Mouse (Mus musculus): ENCODE measurements around the gene Lgals7. TPM values are rescaled to one million over a fixed set of nuclear protein-coding genes. Genes with fewer than 3 reads are reported as not detected.
"Not testable (repeated sequence)": the region's sequence is repeated elsewhere in the genome, so short reads cannot be mapped to it uniquely, and the experiment has no call there.

The Lgals7 gene
- polyA plus RNA-seq, 1 experiment from 2014 or later: 4.8 TPM

DNA sequence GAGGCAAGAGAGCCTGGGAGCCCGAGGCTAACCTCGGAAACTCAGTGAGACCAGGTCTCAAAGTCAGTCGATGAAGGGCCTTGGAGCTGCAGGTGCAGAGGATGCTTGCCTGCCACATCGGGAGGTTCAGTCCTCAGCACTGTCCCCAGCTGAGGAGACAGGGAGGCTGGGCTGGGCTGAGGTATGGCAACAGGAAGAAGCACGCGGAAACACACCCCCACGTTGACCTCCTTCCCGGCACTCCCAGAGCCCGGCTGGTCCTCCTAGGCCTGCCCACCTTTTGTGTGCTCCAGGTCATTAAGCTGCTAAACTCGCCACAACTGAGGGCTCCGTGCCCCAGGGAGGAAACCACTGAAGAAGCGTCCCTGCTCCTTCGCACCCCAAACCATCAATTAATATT lies 17.5 kb downstream of the Lgals7 start, which contains the start of gene Capn12:
Gene Capn12, plus strand, starts transcription at position 224 of the 400 bp plus-strand sequence.
- no peaks in the 10 kb centered on the region for H3K9me3 ChIP-seq (replicated peaks)
- WGBS: 29% methylated on average over 13 of the region's 13 CpGs
- H3K4me2 ChIP-seq: no peak within 1 kb of the TSS
- H3K4me3 ChIP-seq (replicated peaks): no peak within 1 kb of the TSS
- ATAC-seq (ENCODE audit: low FRiP score): no peak
- no peaks in the 10 kb centered on the region for H3K36me3 ChIP-seq
- H3K27ac ChIP-seq (replicated peaks): no peak within 1 kb of the TSS
- H3K27me3 ChIP-seq (replicated peaks): no peaks in the 10 kb centered on the region
- H3K9ac ChIP-seq (replicated peaks): no peak within 1 kb of the TSS
- no peaks in the 10 kb centered on the region for H3K4me1 ChIP-seq

DNA sequence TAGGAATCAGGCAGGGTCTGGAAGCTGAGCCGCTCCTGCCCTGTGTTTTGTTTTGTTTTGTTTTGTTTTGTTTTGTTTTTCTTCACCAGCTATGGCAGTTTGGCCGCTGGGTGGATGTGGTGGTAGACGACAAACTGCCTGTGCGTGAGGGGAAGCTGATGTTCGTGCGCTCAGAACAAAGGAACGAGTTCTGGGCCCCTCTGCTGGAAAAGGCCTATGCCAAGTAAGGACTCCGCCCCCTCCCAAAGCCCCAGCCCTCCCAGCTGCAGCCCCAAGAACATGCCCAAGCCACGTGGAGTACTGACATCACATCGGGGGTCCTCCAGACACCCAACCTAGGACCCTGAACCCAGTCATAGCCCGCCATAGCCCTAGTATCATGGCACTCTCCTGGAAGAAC lies 19.4 kb downstream of the Lgals7 start:
- H3K9ac ChIP-seq (replicated peaks): no peak overlapping the region
- H3K4me2 ChIP-seq: no peak overlapping the region
- ATAC-seq (ENCODE audit: low FRiP score): no peak
- H3K4me3 ChIP-seq (replicated peaks): no peak overlapping the region
- peaks cover 11% of the 10 kb centered on the region for H3K27me3 ChIP-seq (replicated peaks)
- H3K9me3 ChIP-seq (replicated peaks): no peaks in the 10 kb centered on the region
- no peaks in the 10 kb centered on the region for H3K36me3 ChIP-seq
- H3K4me1 ChIP-seq: no peaks in the 10 kb centered on the region
- H3K27ac ChIP-seq (replicated peaks): no peak overlapping the region
- WGBS: 77% methylated on average over 11 of the region's 11 CpGs

DNA sequence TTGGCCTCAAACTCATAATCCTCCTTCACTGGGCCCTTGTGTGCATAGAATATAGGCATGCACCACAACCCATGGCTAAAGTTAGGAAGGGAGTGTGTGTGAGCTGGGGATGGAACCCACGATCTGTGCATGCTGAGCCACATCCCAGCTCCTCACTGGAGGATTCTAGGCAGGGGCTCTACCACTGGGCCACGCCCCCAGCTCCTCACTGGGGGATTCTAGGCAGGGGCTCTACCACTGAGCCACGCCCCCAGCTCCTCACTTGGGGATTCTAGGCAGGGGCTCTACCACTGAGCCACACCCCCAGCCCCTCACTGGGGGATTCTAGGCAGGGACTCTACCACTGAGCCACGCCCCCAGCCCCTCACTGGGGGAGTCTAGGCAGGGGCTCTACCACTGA lies 20.1 kb downstream of the Lgals7 start:
- H3K4me2 ChIP-seq; H3K36me3 ChIP-seq; H3K27ac ChIP-seq (replicated peaks); H3K9me3 ChIP-seq (replicated peaks); H3K4me3 ChIP-seq (replicated peaks); ATAC-seq (ENCODE audit: low FRiP score); H3K4me1 ChIP-seq; H3K9ac ChIP-seq (replicated peaks): not testable (repeated sequence)
- H3K27me3 ChIP-seq (replicated peaks): peaks cover 17% of the 10 kb centered on the region
- 89% methylated on average over 4 of the region's 4 CpGs for WGBS

DNA sequence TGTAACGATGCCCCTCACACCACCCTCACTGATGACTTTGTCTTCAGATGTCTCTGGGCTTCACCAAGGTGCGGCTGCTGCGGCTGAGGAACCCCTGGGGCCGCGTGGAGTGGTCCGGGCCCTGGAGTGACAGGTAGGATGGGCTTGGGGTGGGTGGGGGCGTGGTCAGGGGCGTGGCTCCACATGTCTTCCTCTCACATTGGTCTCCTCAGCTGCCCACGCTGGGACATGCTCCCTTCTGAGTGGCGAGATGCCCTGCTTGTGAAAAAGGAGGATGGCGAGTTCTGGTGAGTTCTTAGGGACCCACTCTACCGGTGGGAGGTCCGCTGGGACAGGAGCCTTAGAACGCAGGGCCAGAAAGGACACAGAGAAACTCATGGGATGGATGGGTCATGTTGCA lies 22.8 kb downstream of the Lgals7 start:
- WGBS: 25% methylated on average over 14 of the region's 14 CpGs
- ATAC-seq (ENCODE audit: low FRiP score): no peak
- H3K9ac ChIP-seq (replicated peaks): no peak overlapping the region
- H3K27ac ChIP-seq (replicated peaks): no peak overlapping the region
- 0 out of 2 replicates have a peak, but pooled peaks cover 7% of the 10 kb centered on the region for H3K36me3 ChIP-seq
- H3K27me3 ChIP-seq (replicated peaks): peaks cover 36% of the 10 kb centered on the region
- H3K4me2 ChIP-seq: no peak overlapping the region
- peaks cover 8% of the 10 kb centered on the region for H3K4me1 ChIP-seq
- H3K9me3 ChIP-seq (replicated peaks): no peaks in the 10 kb centered on the region
- no peak overlapping the region for H3K4me3 ChIP-seq (replicated peaks)

DNA sequence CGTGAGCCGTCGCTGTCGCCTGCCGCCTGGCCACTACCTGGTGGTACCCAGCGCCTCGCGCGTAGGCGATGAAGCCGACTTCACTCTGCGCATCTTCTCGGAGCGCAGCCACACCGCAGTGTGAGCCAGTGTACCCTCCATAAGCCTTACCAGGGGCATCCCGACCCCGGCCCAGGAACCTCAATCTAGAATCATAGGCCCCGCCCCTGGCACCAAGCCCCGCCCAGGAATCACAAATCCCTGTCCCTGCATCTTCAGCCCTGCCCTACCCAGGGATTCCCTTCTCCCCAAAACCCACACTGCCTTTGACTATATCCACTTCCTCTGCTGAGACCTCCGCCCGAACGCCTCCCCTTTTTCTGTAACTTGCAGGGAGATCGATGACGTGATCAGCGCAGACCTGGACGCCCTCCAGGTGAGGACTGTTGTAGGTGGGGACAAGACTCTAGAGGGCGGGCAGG lies 25.1 kb downstream of the Lgals7 start:
- no peaks in the 10 kb centered on the region for H3K9me3 ChIP-seq (replicated peaks)

DNA sequence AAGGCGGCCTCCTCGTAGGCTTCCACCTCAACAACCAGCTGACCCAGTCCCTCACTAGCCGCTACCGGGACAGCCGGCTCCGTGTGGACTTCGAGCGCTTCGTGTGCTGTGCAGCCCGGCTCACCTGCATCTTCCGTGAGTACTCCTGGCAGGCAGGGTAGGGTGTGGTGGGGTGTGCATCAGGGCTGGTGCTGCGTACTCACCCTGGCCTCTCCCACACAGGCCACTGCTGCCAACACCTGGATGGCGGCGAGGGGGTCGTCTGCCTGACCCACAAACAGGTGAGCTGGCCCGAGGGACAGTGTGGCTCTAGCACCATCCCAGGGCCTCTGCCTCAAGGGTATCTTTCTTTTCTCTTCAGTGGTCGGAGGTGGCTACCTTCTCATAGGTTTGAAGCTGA lies 28.9 kb downstream of the Lgals7 start:
- 96% methylated on average over 17 of the region's 17 CpGs for WGBS
- Histone ChIP-seq H3K9ac (replicated peaks) (no peak overlapping the region), H3K27ac (replicated peaks) (no peak overlapping the region), H3K9me3 (replicated peaks) (no peaks in the 10 kb centered on the region), H3K4me3 (replicated peaks) (no peak overlapping the region), H3K4me2 (no peak overlapping the region), H3K4me1 (peaks cover 8% of the 10 kb centered on the region), H3K36me3 (peaks cover 64% of the 10 kb centered on the region), H3K27me3 (replicated peaks) (peaks cover 30% of the 10 kb centered on the region)
- no peak for ATAC-seq (ENCODE audit: low FRiP score)

More for the DNA sequence above, 25.1 kb downstream of the Lgals7 start:
- no peak overlapping the region for H3K27ac ChIP-seq (replicated peaks)
- H3K4me3 ChIP-seq (replicated peaks): peak overlapping the region; percentile 41
- H3K36me3 ChIP-seq: peaks cover 25% of the 10 kb centered on the region
- 0 out of 2 replicates have a peak overlapping the region, but pooled peaks have one; percentile 4 for H3K9ac ChIP-seq (replicated peaks)
- peak; percentile 65 for ATAC-seq (ENCODE audit: low FRiP score)
- peaks cover 8% of the 10 kb centered on the region for H3K4me1 ChIP-seq
- peak overlapping the region; percentile 58 for H3K4me2 ChIP-seq
- 3% methylated on average over 27 of the region's 27 CpGs for WGBS
- H3K27me3 ChIP-seq (replicated peaks): peaks cover 36% of the 10 kb centered on the region

DNA sequence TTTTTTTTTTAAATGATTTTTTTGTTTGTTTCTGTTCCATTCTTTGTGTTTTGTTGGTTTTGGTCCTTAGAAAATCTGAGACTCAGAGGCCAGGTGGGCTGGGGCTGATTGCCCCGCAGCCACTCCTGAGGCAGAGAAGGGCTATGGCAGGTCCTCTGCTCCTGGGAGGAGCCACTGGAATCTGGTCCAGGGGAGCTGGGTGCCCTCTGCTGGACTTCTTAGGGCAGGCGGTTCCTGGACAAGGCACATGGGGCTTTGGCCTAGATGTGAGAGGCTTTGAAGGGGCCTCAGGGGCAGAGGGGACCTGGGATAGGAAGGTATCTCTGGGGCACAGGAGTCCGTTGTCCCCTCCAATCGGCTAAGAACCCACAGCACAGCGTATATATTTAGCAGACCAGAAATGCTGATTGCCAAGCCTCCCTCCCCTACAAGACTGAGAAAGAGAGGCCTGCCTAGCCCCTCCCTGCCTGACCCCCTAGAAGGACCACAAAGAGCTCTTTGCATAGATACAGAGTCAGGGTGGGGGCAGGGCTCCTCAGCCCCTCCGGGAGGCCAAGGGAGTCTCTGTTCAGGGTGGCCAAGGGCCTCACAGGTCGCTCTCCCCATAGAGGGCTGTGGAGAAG lies 30.1 kb downstream of the Lgals7 start:
- WGBS: 56% methylated on average over 7 of the region's 7 CpGs
- no peak overlapping the region for H3K4me3 ChIP-seq (replicated peaks)
- H3K4me1 ChIP-seq: peaks cover 4% of the 10 kb centered on the region
- H3K27ac ChIP-seq (replicated peaks): no peak overlapping the region
- H3K36me3 ChIP-seq: peaks cover 75% of the 10 kb centered on the region
- no peak overlapping the region for H3K9ac ChIP-seq (replicated peaks)
- no peak for ATAC-seq (ENCODE audit: low FRiP score)
- H3K9me3 ChIP-seq (replicated peaks): no peaks in the 10 kb centered on the region
- no peak overlapping the region for H3K4me2 ChIP-seq
- H3K27me3 ChIP-seq (replicated peaks): peaks cover 19% of the 10 kb centered on the region

DNA sequence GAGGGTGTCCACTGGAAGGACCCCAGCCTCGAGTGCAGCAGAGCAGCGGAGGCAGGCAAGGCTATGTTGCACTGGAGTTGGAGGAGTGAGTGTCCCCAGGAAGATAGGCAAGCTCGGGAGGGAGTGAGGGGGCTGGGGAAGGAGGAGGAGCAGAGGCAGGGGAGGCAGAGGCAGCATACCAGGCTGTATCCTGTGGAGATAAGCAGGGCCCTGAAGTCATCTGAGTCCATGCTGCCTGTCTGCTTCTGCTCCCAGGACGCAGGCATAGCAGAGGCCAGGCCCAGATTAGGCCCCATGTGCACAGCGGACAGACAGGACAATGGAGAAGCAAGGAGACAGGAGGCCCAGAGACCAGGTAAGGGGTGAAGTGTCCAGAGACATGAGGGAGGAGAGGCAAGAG lies 31.3 kb downstream of the Lgals7 start:
- no peak overlapping the region for H3K27ac ChIP-seq (replicated peaks)
- H3K4me3 ChIP-seq (replicated peaks): no peak overlapping the region
- peaks cover 87% of the 10 kb centered on the region for H3K36me3 ChIP-seq
- H3K9ac ChIP-seq (replicated peaks): no peak overlapping the region
- H3K27me3 ChIP-seq (replicated peaks): peaks cover 7% of the 10 kb centered on the region
- H3K9me3 ChIP-seq (replicated peaks): no peaks in the 10 kb centered on the region
- WGBS: 77% methylated on average over 5 of the region's 5 CpGs
- H3K4me2 ChIP-seq: no peak overlapping the region
- no peak for ATAC-seq (ENCODE audit: low FRiP score)
- H3K4me1 ChIP-seq: no peaks in the 10 kb centered on the region

DNA sequence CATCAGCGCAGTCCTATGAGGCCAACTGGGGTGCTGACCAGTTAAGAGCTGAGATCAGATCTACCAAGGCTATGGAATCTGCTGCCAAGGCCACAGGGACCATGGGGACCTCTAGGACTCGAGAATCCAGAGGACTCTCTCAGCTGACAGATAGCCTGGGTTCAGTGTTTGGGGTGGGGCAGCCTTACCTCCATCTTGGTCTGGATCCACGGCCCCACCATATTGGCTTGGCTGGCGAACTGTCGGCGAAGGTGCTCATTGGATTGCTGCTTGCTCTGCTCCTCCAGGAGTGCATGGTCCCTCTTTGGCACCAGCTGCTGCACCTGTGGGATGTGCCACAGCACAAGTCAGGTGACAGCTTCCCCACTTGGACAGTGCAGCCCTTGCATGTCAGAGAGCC lies 34.0 kb downstream of the Lgals7 start:
- peaks cover 4% of the 10 kb centered on the region; the same call in 1 of the 2 replicates for H3K4me1 ChIP-seq
- no peak overlapping the region for H3K4me2 ChIP-seq
- no peaks in the 10 kb centered on the region for H3K9me3 ChIP-seq (replicated peaks)
- ATAC-seq (ENCODE audit: low FRiP score): no peak
- peaks cover 94% of the 10 kb centered on the region for H3K36me3 ChIP-seq
- H3K9ac ChIP-seq (replicated peaks): no peak overlapping the region
- H3K27ac ChIP-seq (replicated peaks): no peak overlapping the region
- 94% methylated on average over 6 of the region's 6 CpGs for whole genome bisulfite sequencing
- no peak overlapping the region for H3K4me3 ChIP-seq (replicated peaks)
- no peaks in the 10 kb centered on the region for H3K27me3 ChIP-seq (replicated peaks)

DNA sequence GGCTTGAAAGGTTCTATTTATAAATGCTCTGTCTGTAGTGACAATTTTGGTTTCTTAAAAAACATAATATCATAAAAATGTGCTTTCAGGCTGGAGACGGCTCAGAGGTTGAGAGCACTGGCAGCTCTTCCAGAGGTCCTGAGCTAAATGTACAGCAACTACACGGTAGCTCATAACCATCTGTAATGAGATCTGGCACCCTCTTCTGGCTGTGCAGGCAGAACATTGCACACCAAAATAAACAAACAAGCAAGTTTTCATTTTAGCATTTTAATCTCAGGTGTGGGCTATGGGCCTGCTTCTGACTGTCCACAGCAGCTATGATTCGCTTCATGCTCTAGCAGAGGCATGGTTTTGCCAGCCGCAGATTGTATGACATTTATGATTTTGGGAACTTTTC lies 36.3 kb downstream of the Lgals7 start:
- Histone ChIP-seq H3K4me1 (peaks cover 8% of the 10 kb centered on the region; the same call in 1 of the 2 replicates), H3K27ac (replicated peaks) (no peak overlapping the region), H3K36me3 (peaks cover 97% of the 10 kb centered on the region), H3K9me3 (replicated peaks) (no peaks in the 10 kb centered on the region), H3K27me3 (replicated peaks) (no peaks in the 10 kb centered on the region), H3K9ac (replicated peaks) (no peak overlapping the region), H3K4me2 (no peak overlapping the region), H3K4me3 (replicated peaks) (no peak overlapping the region)
- ATAC-seq (ENCODE audit: low FRiP score): no peak
- 85% methylated on average over 4 of the region's 4 CpGs for WGBS

DNA sequence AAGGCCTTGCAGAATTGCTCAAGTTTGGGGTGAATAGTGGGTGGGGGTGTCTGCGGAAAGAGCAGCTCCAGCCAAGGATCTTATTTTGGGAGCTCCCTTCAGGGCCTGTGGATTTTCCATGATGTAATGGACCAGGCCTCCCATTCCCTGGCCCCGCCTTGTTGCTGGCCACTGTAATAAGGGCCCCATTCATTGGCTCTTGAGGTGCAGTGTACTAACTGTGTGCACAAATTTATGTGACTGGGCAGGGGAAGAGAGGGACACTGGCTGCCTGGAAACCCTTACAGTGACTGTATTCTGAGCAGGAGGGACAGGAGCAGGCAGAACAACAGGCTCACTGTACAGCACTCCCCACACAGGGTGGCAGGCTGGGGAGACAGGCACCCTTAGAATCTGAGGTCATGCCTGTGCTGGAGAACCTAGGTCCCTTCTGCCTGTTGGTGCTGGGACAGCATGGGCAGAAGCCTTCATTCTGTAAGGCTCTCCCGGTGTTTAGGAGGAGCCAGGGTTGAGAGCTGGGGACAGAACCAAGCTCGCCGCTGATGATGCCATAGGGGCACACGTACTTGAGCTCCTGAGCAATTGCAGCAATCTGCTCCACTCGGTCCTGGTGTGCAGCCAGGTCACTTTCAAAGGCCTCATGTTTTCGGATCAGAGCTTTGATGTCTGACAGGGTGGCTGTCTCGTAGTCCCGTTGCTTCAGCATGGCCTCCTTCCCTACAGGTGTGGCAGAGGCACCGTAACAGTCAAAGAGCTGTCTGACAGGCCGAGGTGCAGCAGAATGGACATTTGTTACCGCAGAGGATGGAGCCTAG lies 37.9 kb downstream of the Lgals7 start:
- WGBS: 85% methylated on average over 13 of the region's 13 CpGs
- Histone ChIP-seq H3K4me2 (no peak overlapping the region), H3K4me1 (peaks cover 8% of the 10 kb centered on the region; the same call in 1 of the 2 replicates), H3K9me3 (replicated peaks) (no peaks in the 10 kb centered on the region), H3K27ac (replicated peaks) (peak overlapping the region; percentile 62), H3K36me3 (peaks cover 97% of the 10 kb centered on the region), H3K9ac (replicated peaks) (no peak overlapping the region), H3K27me3 (replicated peaks) (no peaks in the 10 kb centered on the region), H3K4me3 (replicated peaks) (no peak overlapping the region)
- peak; percentile 80 for ATAC-seq (ENCODE audit: low FRiP score)

DNA sequence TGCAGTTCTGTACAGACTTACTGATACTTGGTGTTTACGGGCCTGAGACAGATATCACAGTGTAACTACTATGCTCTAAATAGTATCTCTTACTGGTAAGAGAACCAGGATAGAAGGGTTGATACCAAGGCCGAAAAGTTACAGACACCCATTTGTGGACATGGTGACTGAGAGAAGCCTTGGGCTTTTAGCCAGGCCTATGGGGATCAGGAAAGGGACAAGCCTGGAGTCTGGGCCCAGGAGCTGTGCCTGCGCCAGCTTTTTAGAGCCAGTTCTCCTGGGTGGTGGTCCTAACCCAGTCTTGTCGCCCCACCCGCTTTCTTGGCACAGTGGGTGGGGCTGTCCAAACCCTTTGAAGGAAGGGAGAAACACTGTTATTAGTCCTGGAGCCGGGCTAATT lies 38.5 kb downstream of the Lgals7 start:
- ATAC-seq (ENCODE audit: low FRiP score): no peak
- Histone ChIP-seq H3K4me2 (no peak overlapping the region), H3K27ac (replicated peaks) (peak overlapping the region; percentile 62), H3K9me3 (replicated peaks) (no peaks in the 10 kb centered on the region), H3K9ac (replicated peaks) (no peak overlapping the region), H3K27me3 (replicated peaks) (no peaks in the 10 kb centered on the region), H3K4me3 (replicated peaks) (no peak overlapping the region), H3K4me1 (peaks cover 8% of the 10 kb centered on the region; the same call in 1 of the 2 replicates), H3K36me3 (peaks cover 97% of the 10 kb centered on the region)
- 91% methylated on average over 6 of the region's 6 CpGs for WGBS

Data from neural tube, embryonic 15.5 days (tissue).